Mouse (Mus musculus) heart, adult 2 months (tissue): ENCODE data around the gene Cldn19.
A peak's percentile ranks its signal among the peaks of the same experiment; 100 is the strongest.

Experiments
- CTCF ChIP-seq: fragments of 200-600 bp; IDR thresholded peaks from 2 replicates; pipeline ENCODE4 v1.8.1; 2022; ENCODE audit warnings: antibody characterized with exemption, mild to moderate bottlenecking, moderate library complexity
- POLR2A ChIP-seq: fragments of 200-500 bp; IDR thresholded peaks from 2 replicates; pipeline ENCODE4 v1.6.1; 2011; ENCODE audit warnings: mild to moderate bottlenecking, low read depth, low read length, control low read depth; ENCODE audit not compliant: insufficient read depth

GRCm38 (mm10) chr4:119262483-119262882 is 7.3 kb downstream of the Cldn19 start:
- TF ChIP-seq CTCF (no peak), POLR2A (peak; percentile 45; the same call in 1 of the 2 replicates)
